Mouse (Mus musculus): ENCODE results near the gene Fbxo10.

- TF ChIP-seq CTCF (IDR thresholded peaks at IDR 0.05; ENCODE audit: low read depth, low read length) (no peak), TAL1 (conservative IDR thresholded peaks at IDR 0.05; ENCODE audit: low read depth, low read length) (no peak)
Measured at GRCm38 (mm10) chr4:45064577-45064976, 19.8 kb downstream of the Fbxo10 start.
